Mouse (Mus musculus): ENCODE results near the gene Pmf1. TPM values are rescaled to one million over a fixed set of nuclear protein-coding genes. Genes with fewer than 3 reads are reported as not detected.
A peak's percentile ranks its signal among the peaks of the same experiment; 100 is the strongest.

Gene Pmf1
- polyA plus RNA-seq, 1 experiment from 2014 or later: 104 TPM

DNA sequence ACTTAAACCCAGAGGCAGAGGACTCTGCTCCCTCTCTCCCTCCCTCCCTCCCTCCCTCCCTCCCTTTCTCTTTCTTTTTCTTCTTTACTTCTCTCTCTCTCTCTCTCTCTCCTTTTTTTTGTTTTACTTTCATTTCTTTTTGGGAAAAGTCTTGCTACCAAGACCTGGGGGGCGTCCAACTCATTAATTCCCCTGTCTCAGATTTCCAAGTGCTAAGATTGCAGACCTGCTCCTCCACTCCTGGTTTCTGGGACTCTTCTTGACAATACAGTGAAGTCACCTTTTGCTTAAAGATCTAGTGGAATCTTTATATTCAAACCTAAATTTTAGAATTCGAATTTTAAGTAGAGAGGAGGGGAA lies 15.2 kb upstream of the Pmf1 start:
- no peak for ATAC-seq (ENCODE audit: insufficient read depth, low FRiP score)
- H3K4me3 ChIP-seq (replicated peaks; ENCODE audit: low read length): peak overlapping the region; percentile 89
- H3K27ac ChIP-seq (ENCODE audit: low read length): peak overlapping the region; percentile 64
- H3K9ac ChIP-seq (ENCODE audit: low read length): peak overlapping the region; percentile 52
- peak overlapping the region; percentile 47 for H3K4me2 ChIP-seq (ENCODE audit: low read depth, low read length)
- H3K36me3 ChIP-seq (ENCODE audit: control insufficient read depth, insufficient read depth, low read length): peaks cover 8% of the 10 kb centered on the region; the same call in 1 of the 2 replicates
- WGBS: 10% methylated on average over 2 of the region's 2 CpGs
- no peaks in the 10 kb centered on the region for H3K27me3 ChIP-seq (ENCODE audit: control insufficient read depth, insufficient read depth, low read length)
- H3K4me1 ChIP-seq (ENCODE audit: control insufficient read depth, insufficient read depth, low read length): peaks cover 33% of the 10 kb centered on the region
- H3K9me3 ChIP-seq (replicated peaks; ENCODE audit: control insufficient read depth, low read length): no peaks in the 10 kb centered on the region

DNA sequence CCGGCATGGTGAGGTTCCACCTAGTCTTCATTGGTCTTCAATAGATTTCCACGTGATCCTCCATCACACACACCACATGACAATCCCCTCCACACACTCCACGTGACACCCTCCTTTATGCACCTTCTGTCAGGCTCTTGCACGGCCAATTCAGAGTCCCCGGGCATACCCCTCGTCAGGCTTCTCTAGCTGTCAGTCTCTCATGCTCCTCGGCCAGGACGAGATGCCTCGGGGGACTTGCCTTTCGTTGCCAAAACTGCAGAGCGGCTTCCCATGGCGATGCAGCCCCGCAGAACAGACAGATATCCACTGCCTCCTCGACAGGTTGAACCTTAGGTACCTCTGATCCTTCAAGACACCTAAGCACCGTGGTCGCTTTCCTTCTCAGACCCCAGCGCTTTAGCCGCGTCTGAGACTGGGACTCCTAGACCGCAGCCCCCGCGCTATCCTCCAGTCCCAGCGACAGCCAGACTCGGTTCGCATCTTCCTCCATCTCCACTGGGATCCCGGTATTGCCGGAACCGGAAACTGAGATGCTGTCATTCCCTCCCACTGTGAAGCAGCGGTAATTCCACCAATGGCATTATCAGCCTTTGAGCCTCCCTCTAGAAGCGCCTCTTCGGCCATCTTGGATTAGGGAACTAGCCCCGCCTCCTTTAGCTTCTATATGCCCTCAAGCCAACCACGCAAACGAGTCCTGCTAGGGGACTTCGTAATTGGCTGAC lies 14.6 kb upstream of the Pmf1 start, which contains the start of gene Slc25a44:
Slc25a44 (minus strand) TSS at position 535 of the 725 bp plus-strand sequence.
- H3K4me1 ChIP-seq (ENCODE audit: control insufficient read depth, insufficient read depth, low read length): peaks cover 33% of the 10 kb centered on the region
- peak within 1 kb of the TSS; percentile 79 for H3K9ac ChIP-seq (ENCODE audit: low read length)
- peak within 1 kb of the TSS; percentile 99 for H3K4me2 ChIP-seq (ENCODE audit: low read depth, low read length)
- no peaks in the 10 kb centered on the region for H3K27me3 ChIP-seq (ENCODE audit: control insufficient read depth, insufficient read depth, low read length)
- peak; percentile 97 for ATAC-seq (ENCODE audit: insufficient read depth, low FRiP score)
- H3K27ac ChIP-seq (ENCODE audit: low read length): peak within 1 kb of the TSS; percentile 64
- 1% methylated on average over 35 of the region's 35 CpGs for WGBS
- peak within 1 kb of the TSS; percentile 89 for H3K4me3 ChIP-seq (replicated peaks; ENCODE audit: low read length)
- no peaks in the 10 kb centered on the region for H3K9me3 ChIP-seq (replicated peaks; ENCODE audit: control insufficient read depth, low read length)
- H3K36me3 ChIP-seq (ENCODE audit: control insufficient read depth, insufficient read depth, low read length): peaks cover 13% of the 10 kb centered on the region; the same call in 1 of the 2 replicates

- peak; percentile 61 for ATAC-seq (ENCODE audit: insufficient read depth, low FRiP score)
- no peaks in the 10 kb centered on the region for H3K27me3 ChIP-seq (ENCODE audit: control insufficient read depth, insufficient read depth, low read length)
- peak overlapping the region; percentile 72 for H3K27ac ChIP-seq (ENCODE audit: low read length)
- peaks cover 14% of the 10 kb centered on the region; the same call in 1 of the 2 replicates for H3K36me3 ChIP-seq (ENCODE audit: control insufficient read depth, insufficient read depth, low read length)
- no peaks in the 10 kb centered on the region for H3K9me3 ChIP-seq (replicated peaks; ENCODE audit: control insufficient read depth, low read length)
- H3K4me3 ChIP-seq (replicated peaks; ENCODE audit: low read length): no peak overlapping the region
- H3K4me1 ChIP-seq (ENCODE audit: control insufficient read depth, insufficient read depth, low read length): peaks cover 33% of the 10 kb centered on the region
- WGBS: 31% methylated on average over 9 of the region's 9 CpGs
- H3K9ac ChIP-seq (ENCODE audit: low read length): peak overlapping the region; percentile 54
- no peak overlapping the region for H3K4me2 ChIP-seq (ENCODE audit: low read depth, low read length)
Measured at GRCm38 (mm10) chr3:88422020-88422720, 12.0 kb upstream of the Pmf1 start.

GRCm38 (mm10) chr3:88420771-88421170 lies 10.6 kb upstream of the Pmf1 start:
- H3K27ac ChIP-seq (ENCODE audit: low read length): no peak overlapping the region
- no peak overlapping the region for H3K9ac ChIP-seq (ENCODE audit: low read length)
- H3K36me3 ChIP-seq (ENCODE audit: control insufficient read depth, insufficient read depth, low read length): peaks cover 16% of the 10 kb centered on the region; the same call in 1 of the 2 replicates
- H3K27me3 ChIP-seq (ENCODE audit: control insufficient read depth, insufficient read depth, low read length): no peaks in the 10 kb centered on the region
- peaks cover 29% of the 10 kb centered on the region for H3K4me1 ChIP-seq (ENCODE audit: control insufficient read depth, insufficient read depth, low read length)
- no peak overlapping the region for H3K4me2 ChIP-seq (ENCODE audit: low read depth, low read length)
- ATAC-seq (ENCODE audit: insufficient read depth, low FRiP score): no peak
- 92% methylated on average over 19 of the region's 19 CpGs for WGBS
- H3K4me3 ChIP-seq (replicated peaks; ENCODE audit: low read length): no peak overlapping the region
- H3K9me3 ChIP-seq (replicated peaks; ENCODE audit: control insufficient read depth, low read length): no peaks in the 10 kb centered on the region

- WGBS: 65% methylated on average over 6 of the region's 6 CpGs
- H3K4me1 ChIP-seq (ENCODE audit: control insufficient read depth, insufficient read depth, low read length): peaks cover 16% of the 10 kb centered on the region
- no peak overlapping the region for H3K4me3 ChIP-seq (replicated peaks; ENCODE audit: low read length)
- H3K9me3 ChIP-seq (replicated peaks; ENCODE audit: control insufficient read depth, low read length): no peaks in the 10 kb centered on the region
- no peak overlapping the region for H3K27ac ChIP-seq (ENCODE audit: low read length)
- ATAC-seq (ENCODE audit: insufficient read depth, low FRiP score): no peak
- no peaks in the 10 kb centered on the region for H3K27me3 ChIP-seq (ENCODE audit: control insufficient read depth, insufficient read depth, low read length)
- H3K36me3 ChIP-seq (ENCODE audit: control insufficient read depth, insufficient read depth, low read length): peaks cover 17% of the 10 kb centered on the region; the same call in 1 of the 2 replicates
- no peak overlapping the region for H3K9ac ChIP-seq (ENCODE audit: low read length)
- no peak overlapping the region for H3K4me2 ChIP-seq (ENCODE audit: low read depth, low read length)
Measured at GRCm38 (mm10) chr3:88418016-88418415, 7.9 kb upstream of the Pmf1 start.

DNA sequence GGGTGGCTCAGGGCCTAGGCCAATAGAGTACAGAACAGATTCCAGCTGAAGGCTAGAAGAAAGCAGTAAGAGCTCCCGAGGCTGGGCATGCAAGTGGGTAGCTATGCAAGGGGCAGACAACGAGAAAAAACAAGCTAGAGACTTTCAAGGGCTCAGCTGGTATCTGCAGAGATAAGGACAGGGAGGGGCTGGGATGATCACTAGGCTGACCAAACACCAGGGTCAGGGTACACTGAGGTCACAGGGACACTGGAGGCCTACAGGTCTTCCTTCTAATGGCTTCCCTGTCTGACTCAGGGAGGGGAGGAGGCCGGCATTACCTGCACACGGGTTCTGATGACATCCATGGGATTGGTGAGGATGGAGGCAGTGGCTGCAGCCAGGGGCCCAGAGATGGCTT lies 5.5 kb upstream of the Pmf1 start:
- Histone ChIP-seq H3K27ac (ENCODE audit: low read length) (no peak overlapping the region), H3K36me3 (ENCODE audit: control insufficient read depth, insufficient read depth, low read length) (peaks cover 12% of the 10 kb centered on the region; the same call in 1 of the 2 replicates), H3K27me3 (ENCODE audit: control insufficient read depth, insufficient read depth, low read length) (no peaks in the 10 kb centered on the region), H3K4me2 (ENCODE audit: low read depth, low read length) (no peak overlapping the region), H3K9me3 (replicated peaks; ENCODE audit: control insufficient read depth, low read length) (no peaks in the 10 kb centered on the region), H3K4me1 (ENCODE audit: control insufficient read depth, insufficient read depth, low read length) (peaks cover 4% of the 10 kb centered on the region), H3K4me3 (replicated peaks; ENCODE audit: low read length) (no peak overlapping the region), H3K9ac (ENCODE audit: low read length) (peak overlapping the region; percentile 43; the same call in 1 of the 2 replicates)
- ATAC-seq (ENCODE audit: insufficient read depth, low FRiP score): no peak
- 58% methylated on average over 4 of the region's 4 CpGs for WGBS

DNA sequence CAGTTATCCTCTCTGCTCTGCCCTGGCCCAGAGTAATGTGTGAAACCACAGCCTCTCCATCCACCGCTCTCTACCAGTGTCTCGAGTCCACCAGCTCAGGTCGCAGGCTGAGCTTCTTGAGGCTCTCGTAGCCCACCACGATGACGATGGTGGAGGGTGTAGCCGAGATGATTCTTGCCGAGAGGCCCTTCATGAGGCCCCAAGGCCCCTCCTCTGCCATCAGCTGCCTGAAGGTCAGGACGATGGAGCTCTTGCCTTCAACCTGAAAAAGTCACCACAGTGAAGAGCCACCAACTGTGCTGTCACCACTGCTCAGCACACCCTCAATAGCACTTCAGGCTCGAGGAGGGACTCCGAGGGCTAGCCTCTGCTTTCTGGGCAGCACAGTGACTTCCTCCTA lies 2.5 kb upstream of the Pmf1 start:
- no peak overlapping the region for H3K4me2 ChIP-seq (ENCODE audit: low read depth, low read length)
- H3K27ac ChIP-seq (ENCODE audit: low read length): no peak overlapping the region
- H3K9ac ChIP-seq (ENCODE audit: low read length): no peak overlapping the region
- H3K4me1 ChIP-seq (ENCODE audit: control insufficient read depth, insufficient read depth, low read length): peaks cover 22% of the 10 kb centered on the region
- H3K9me3 ChIP-seq (replicated peaks; ENCODE audit: control insufficient read depth, low read length): no peaks in the 10 kb centered on the region
- WGBS: 83% methylated on average over 11 of the region's 11 CpGs
- no peak overlapping the region for H3K4me3 ChIP-seq (replicated peaks; ENCODE audit: low read length)
- no peaks in the 10 kb centered on the region for H3K27me3 ChIP-seq (ENCODE audit: control insufficient read depth, insufficient read depth, low read length)
- H3K36me3 ChIP-seq (ENCODE audit: control insufficient read depth, insufficient read depth, low read length): 0 out of 2 replicates have a peak, but pooled peaks cover 3% of the 10 kb centered on the region
- no peak for ATAC-seq (ENCODE audit: insufficient read depth, low FRiP score)

GRCm38 (mm10) chr3:88411681-88412080 lies 1.6 kb upstream of the Pmf1 start:
- Histone ChIP-seq H3K36me3 (ENCODE audit: control insufficient read depth, insufficient read depth, low read length) (0 out of 2 replicates have a peak, but pooled peaks cover 3% of the 10 kb centered on the region), H3K27ac (ENCODE audit: low read length) (no peak overlapping the region), H3K9ac (ENCODE audit: low read length) (no peak overlapping the region), H3K27me3 (ENCODE audit: control insufficient read depth, insufficient read depth, low read length) (no peaks in the 10 kb centered on the region), H3K4me3 (replicated peaks; ENCODE audit: low read length) (no peak overlapping the region), H3K9me3 (replicated peaks; ENCODE audit: control insufficient read depth, low read length) (no peaks in the 10 kb centered on the region), H3K4me1 (ENCODE audit: control insufficient read depth, insufficient read depth, low read length) (peaks cover 30% of the 10 kb centered on the region), H3K4me2 (ENCODE audit: low read depth, low read length) (no peak overlapping the region)
- 87% methylated on average over 4 of the region's 4 CpGs for WGBS
- no peak for ATAC-seq (ENCODE audit: insufficient read depth, low FRiP score)

DNA sequence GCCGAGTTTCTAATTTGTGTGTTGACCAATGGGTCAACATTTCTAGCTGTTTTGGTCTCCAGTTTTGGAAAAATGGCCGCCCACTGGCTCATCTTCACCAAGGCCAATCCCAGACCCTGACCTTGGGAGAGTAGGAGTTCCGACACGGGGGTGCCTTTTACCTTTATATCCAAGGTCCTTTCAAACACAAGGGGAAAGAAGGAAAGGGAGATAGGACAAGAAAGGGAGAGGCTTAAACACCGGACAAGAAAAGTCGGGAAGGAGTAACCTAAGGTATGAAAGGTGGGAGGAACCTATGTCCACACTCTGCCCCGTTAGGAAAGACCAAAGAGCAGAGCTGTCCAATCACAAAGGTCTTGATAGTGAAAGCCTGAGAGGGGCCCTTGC lies 507 bp upstream of the Pmf1 start:
- Histone ChIP-seq H3K27ac (ENCODE audit: low read length) (peak overlapping the region; percentile 94), H3K27me3 (ENCODE audit: control insufficient read depth, insufficient read depth, low read length) (no peaks in the 10 kb centered on the region), H3K4me1 (ENCODE audit: control insufficient read depth, insufficient read depth, low read length) (peaks cover 30% of the 10 kb centered on the region), H3K36me3 (ENCODE audit: control insufficient read depth, insufficient read depth, low read length) (no peaks in the 10 kb centered on the region), H3K9ac (ENCODE audit: low read length) (peak overlapping the region; percentile 89), H3K9me3 (replicated peaks; ENCODE audit: control insufficient read depth, low read length) (no peaks in the 10 kb centered on the region), H3K4me3 (replicated peaks; ENCODE audit: low read length) (peak overlapping the region; percentile 80), H3K4me2 (ENCODE audit: low read depth, low read length) (peak overlapping the region; percentile 88)
- 20% methylated on average over 7 of the region's 7 CpGs for WGBS
- no peak for ATAC-seq (ENCODE audit: insufficient read depth, low FRiP score)
